Mouse (Mus musculus) bone marrow macrophage, adult 2 months (primary cell): Measurements from ENCODE around the gene Ctla4.

Experiments
- CTCF ChIP-seq: IDR thresholded peaks from 2 replicates; pipeline ENCODE4 v1.5.1; 2012; ENCODE audit warnings: low read depth, mild to moderate bottlenecking, low read length, moderate library complexity
- POLR2A ChIP-seq: IDR thresholded peaks from 2 replicates; pipeline ENCODE4 v1.6.1; 2012; ENCODE audit warnings: mild to moderate bottlenecking, low read depth, low read length, borderline replicate concordance

- TF ChIP-seq CTCF, result no peak
- TF ChIP-seq POLR2A, result no peak
These were observed 54.6 kb downstream of the Ctla4 start for GRCm38 (mm10) chr1:60941056-60942048.
